Mouse (Mus musculus): ENCODE results near the gene Setd3. TPM values are rescaled to one million over a fixed set of nuclear protein-coding genes. Genes with fewer than 3 reads are reported as not detected.

Gene Setd3
- polyA plus RNA-seq (2014; fragmentation: Nextera tagmentation; extraction: Ambion mirVana), result 83.3 and 92.0 TPM in 2 replicates

DNA sequence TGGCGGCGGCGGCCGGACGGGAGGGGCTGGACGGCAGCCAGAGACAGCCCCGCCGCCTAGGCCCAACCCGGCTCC is at the start of gene Setd3:
Gene Setd3 (minus strand): TSS at position 69 of the 75 bp plus-strand sequence.
- no peaks in the 10 kb centered on the region for H3K9me3 ChIP-seq (ENCODE audit: control insufficient read depth, low read length)
- peak within 1 kb of the TSS; percentile 92 for H3K4me2 ChIP-seq
- H3K27ac ChIP-seq (ENCODE audit: low read depth, low read length), result peak within 1 kb of the TSS; percentile 57
- peaks cover 13% of the 10 kb centered on the region for H3K4me1 ChIP-seq (ENCODE audit: control insufficient read depth, insufficient read depth, low read length)
- WGBS, result 0% methylated on average over 5 of the region's 9 CpGs
- H3K27me3 ChIP-seq (ENCODE audit: control insufficient read depth, insufficient read depth, low read length), result no peaks in the 10 kb centered on the region
- H3K9ac ChIP-seq (ENCODE audit: low read length), result peak within 1 kb of the TSS; percentile 94
- peak within 1 kb of the TSS; percentile 99 for H3K4me3 ChIP-seq (ENCODE audit: low read depth, low read length)
- ATAC-seq (ENCODE audit: low FRiP score), result no peak
- no peaks in the 10 kb centered on the region for H3K36me3 ChIP-seq (ENCODE audit: control insufficient read depth, insufficient read depth, low read length)
- no peak for DNase-seq (ENCODE audit: low spot score, missing footprints)

DNA sequence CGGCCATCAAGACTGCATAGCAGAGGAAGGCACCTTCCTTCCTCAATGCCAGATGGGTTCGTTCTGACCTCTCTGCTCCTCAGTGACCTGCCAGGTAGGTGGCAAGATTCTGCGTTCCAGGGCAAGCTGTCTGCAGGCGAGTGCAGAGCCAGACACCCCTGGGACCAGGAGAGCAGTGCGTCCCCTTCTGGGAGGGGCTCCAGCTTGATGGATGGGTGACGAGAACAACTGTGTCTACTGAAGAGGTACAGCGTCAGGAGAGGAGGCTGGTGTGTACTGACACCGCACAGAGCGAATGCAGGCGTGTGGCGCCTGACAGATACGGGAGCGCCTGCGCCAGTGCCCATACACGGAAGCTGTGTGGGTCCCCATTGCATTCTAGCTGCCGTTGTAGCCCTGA is 48.4 kb upstream of the Setd3 start:
- ATAC-seq (ENCODE audit: low FRiP score), result no peak
- no peak for DNase-seq (ENCODE audit: low spot score, missing footprints)
- peaks cover 41% of the 10 kb centered on the region for H3K4me1 ChIP-seq (ENCODE audit: control insufficient read depth, insufficient read depth, low read length)
- no peak overlapping the region for H3K4me3 ChIP-seq (ENCODE audit: low read depth, low read length)
- no peak overlapping the region for H3K9ac ChIP-seq (ENCODE audit: low read length)
- H3K36me3 ChIP-seq (ENCODE audit: control insufficient read depth, insufficient read depth, low read length), result no peaks in the 10 kb centered on the region
- 85% methylated on average over 16 of the region's 16 CpGs for WGBS
- no peaks in the 10 kb centered on the region for H3K9me3 ChIP-seq (ENCODE audit: control insufficient read depth, low read length)
- no peak overlapping the region for H3K27ac ChIP-seq (ENCODE audit: low read depth, low read length)
- H3K27me3 ChIP-seq (ENCODE audit: control insufficient read depth, insufficient read depth, low read length), result no peaks in the 10 kb centered on the region
- H3K4me2 ChIP-seq, result no peak overlapping the region

DNA sequence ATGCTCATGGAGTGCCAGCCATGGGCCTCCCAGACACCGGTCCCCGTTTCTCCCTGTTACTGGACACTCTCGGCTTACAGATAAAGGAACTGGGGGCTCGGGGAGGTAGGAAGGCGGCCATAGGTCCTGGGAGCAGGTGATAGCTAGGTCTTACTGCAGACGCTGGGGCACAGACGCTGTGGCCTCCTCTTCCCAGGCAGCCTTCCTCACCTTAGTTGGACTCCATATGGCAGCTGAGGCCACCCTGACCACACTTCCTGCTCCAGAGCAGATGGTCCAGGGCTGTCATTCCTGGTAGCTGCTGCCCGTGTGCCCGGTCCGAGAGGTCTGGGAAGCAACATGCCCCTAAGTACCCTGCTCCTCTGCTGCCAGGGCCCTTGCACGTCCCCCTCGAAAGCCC is 47.8 kb upstream of the Setd3 start:
- Histone ChIP-seq H3K4me2 (no peak overlapping the region), H3K4me1 (ENCODE audit: control insufficient read depth, insufficient read depth, low read length) (peaks cover 38% of the 10 kb centered on the region), H3K9ac (ENCODE audit: low read length) (no peak overlapping the region), H3K27me3 (ENCODE audit: control insufficient read depth, insufficient read depth, low read length) (no peaks in the 10 kb centered on the region), H3K4me3 (ENCODE audit: low read depth, low read length) (no peak overlapping the region), H3K36me3 (ENCODE audit: control insufficient read depth, insufficient read depth, low read length) (no peaks in the 10 kb centered on the region), H3K9me3 (ENCODE audit: control insufficient read depth, low read length) (no peaks in the 10 kb centered on the region), H3K27ac (ENCODE audit: low read depth, low read length) (no peak overlapping the region)
- no peak for ATAC-seq (ENCODE audit: low FRiP score)
- WGBS, result 88% methylated on average over 12 of the region's 12 CpGs
- DNase-seq (ENCODE audit: low spot score, missing footprints), result peak; percentile 73

DNA sequence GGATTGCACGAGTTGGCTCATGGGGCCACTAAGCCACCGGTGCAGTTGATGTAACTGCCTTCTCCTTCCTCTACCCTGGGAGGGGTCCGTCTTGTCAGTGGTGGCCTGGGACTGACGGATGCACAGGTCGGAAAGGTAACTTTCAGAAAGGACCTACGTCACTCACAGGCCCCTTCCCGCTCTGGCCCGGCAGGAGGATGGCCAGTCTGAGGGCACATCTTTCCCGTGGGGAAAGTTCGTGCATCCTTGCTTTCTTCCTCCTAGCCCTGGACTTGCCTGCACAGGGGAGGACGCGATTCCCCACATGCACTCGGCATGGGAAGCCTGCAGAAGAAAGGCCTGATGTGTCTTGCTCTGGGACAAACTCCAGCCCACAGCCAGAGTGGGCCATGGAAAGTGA is 47.1 kb upstream of the Setd3 start:
- H3K9ac ChIP-seq (ENCODE audit: low read length), result no peak overlapping the region
- no peaks in the 10 kb centered on the region for H3K9me3 ChIP-seq (ENCODE audit: control insufficient read depth, low read length)
- H3K4me2 ChIP-seq, result no peak overlapping the region
- no peaks in the 10 kb centered on the region for H3K36me3 ChIP-seq (ENCODE audit: control insufficient read depth, insufficient read depth, low read length)
- no peaks in the 10 kb centered on the region for H3K27me3 ChIP-seq (ENCODE audit: control insufficient read depth, insufficient read depth, low read length)
- no peak overlapping the region for H3K27ac ChIP-seq (ENCODE audit: low read depth, low read length)
- no peak for ATAC-seq (ENCODE audit: low FRiP score)
- 82% methylated on average over 13 of the region's 13 CpGs for WGBS
- peaks cover 31% of the 10 kb centered on the region for H3K4me1 ChIP-seq (ENCODE audit: control insufficient read depth, insufficient read depth, low read length)
- DNase-seq (ENCODE audit: low spot score, missing footprints), result peak; percentile 72
- H3K4me3 ChIP-seq (ENCODE audit: low read depth, low read length), result no peak overlapping the region

DNA sequence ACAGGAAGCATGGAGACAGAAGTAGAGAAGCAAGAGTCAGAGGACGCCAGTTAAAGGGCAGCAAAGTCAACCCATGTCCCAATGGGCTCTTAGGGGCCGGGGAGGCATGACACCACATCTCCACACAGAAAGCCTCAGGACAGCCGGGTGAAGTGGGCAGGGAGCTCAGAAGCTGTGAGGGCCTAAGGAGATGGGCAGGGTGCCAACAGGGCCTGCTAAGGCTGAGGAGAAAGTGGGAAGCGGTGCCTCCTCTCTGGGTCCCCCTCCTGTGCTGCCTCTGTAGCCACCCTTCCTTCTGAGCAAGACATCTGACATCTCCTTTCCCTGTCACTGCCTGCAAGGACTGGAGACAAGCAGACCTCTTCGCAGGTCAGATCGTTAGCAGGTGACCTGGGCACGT is 46.7 kb upstream of the Setd3 start:
- Histone ChIP-seq H3K9me3 (ENCODE audit: control insufficient read depth, low read length) (no peaks in the 10 kb centered on the region), H3K4me1 (ENCODE audit: control insufficient read depth, insufficient read depth, low read length) (peaks cover 32% of the 10 kb centered on the region), H3K9ac (ENCODE audit: low read length) (no peak overlapping the region), H3K4me3 (ENCODE audit: low read depth, low read length) (no peak overlapping the region), H3K27me3 (ENCODE audit: control insufficient read depth, insufficient read depth, low read length) (no peaks in the 10 kb centered on the region), H3K36me3 (ENCODE audit: control insufficient read depth, insufficient read depth, low read length) (no peaks in the 10 kb centered on the region), H3K4me2 (no peak overlapping the region), H3K27ac (ENCODE audit: low read depth, low read length) (no peak overlapping the region)
- ATAC-seq (ENCODE audit: low FRiP score) (no peak), DNase-seq (ENCODE audit: low spot score, missing footprints) (no peak)
- 87% methylated on average over 7 of the region's 7 CpGs for WGBS

DNA sequence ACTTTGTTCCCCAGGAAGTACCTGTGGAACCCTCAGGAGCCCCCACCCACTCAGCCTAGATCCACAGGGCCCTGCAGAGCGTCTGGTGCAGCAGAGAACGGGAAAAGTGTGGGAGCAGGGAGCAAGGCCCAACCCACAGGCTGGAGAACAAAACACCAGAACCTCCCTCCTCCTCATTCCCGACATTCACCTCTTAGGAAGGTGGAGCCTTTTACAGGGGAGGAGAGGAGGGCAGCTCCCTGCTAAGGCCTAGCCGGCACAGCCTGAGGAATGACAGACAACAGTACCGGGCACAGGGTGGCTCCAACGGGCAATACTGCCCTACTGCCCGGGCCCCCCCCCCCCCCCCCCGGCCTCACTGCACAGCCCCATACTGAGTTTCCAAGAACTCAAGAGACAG is 44.2 kb upstream of the Setd3 start:
- H3K4me1 ChIP-seq (ENCODE audit: control insufficient read depth, insufficient read depth, low read length), result peaks cover 31% of the 10 kb centered on the region
- peak; percentile 75 for DNase-seq (ENCODE audit: low spot score, missing footprints)
- no peak for ATAC-seq (ENCODE audit: low FRiP score)
- no peaks in the 10 kb centered on the region for H3K27me3 ChIP-seq (ENCODE audit: control insufficient read depth, insufficient read depth, low read length)
- no peak overlapping the region for H3K9ac ChIP-seq (ENCODE audit: low read length)
- H3K4me2 ChIP-seq, result no peak overlapping the region
- no peaks in the 10 kb centered on the region for H3K9me3 ChIP-seq (ENCODE audit: control insufficient read depth, low read length)
- no peaks in the 10 kb centered on the region for H3K36me3 ChIP-seq (ENCODE audit: control insufficient read depth, insufficient read depth, low read length)
- 28% methylated on average over 6 of the region's 8 CpGs for WGBS
- H3K4me3 ChIP-seq (ENCODE audit: low read depth, low read length), result no peak overlapping the region
- no peak overlapping the region for H3K27ac ChIP-seq (ENCODE audit: low read depth, low read length)

DNA sequence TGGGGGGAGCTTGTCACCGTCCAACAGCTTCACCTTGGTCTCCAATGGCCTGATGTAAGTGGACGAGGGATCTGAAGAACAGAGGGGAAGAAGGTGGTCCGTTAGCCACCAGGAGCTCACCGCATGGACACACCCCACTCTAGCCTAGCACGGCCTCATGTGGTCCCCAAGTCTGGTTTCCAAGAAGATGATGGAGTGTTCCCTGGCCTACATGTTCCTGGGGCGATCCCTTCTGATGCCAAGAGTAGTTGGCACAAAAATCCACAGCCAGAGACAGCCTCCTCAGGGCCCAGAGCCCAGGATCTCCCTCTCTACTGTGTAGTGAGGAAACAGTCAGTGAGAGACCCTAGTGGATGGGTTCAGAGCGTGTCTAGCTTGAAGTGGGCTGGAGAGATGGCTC is 42.6 kb upstream of the Setd3 start:
- WGBS, result 87% methylated on average over 7 of the region's 7 CpGs
- peaks cover 38% of the 10 kb centered on the region for H3K4me1 ChIP-seq (ENCODE audit: control insufficient read depth, insufficient read depth, low read length)

DNA sequence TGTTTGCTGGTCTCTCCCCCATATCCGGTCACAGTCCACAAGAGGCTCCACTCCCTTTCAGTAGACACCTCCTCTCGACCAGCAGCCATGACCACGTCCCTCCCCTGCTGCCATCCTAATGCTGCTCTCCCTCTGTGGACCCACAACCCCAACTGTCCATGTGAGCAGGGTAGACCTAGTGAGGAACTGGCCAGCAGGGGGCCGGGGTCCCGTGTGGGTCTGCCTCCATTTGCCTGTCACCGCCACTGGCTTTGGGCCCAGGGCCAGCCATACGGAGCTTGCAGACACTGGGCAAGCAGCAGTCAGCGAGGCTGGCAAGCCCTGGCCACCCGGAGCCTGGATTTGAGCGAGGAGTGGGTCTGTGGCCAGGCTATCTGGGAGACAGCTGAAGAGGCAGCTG is 42.1 kb upstream of the Setd3 start:
- 67% methylated on average over 10 of the region's 10 CpGs for WGBS
- Histone ChIP-seq H3K4me3 (ENCODE audit: low read depth, low read length) (no peak overlapping the region), H3K4me2 (no peak overlapping the region), H3K4me1 (ENCODE audit: control insufficient read depth, insufficient read depth, low read length) (peaks cover 42% of the 10 kb centered on the region), H3K9ac (ENCODE audit: low read length) (no peak overlapping the region), H3K27me3 (ENCODE audit: control insufficient read depth, insufficient read depth, low read length) (no peaks in the 10 kb centered on the region), H3K9me3 (ENCODE audit: control insufficient read depth, low read length) (no peaks in the 10 kb centered on the region), H3K27ac (ENCODE audit: low read depth, low read length) (no peak overlapping the region), H3K36me3 (ENCODE audit: control insufficient read depth, insufficient read depth, low read length) (no peaks in the 10 kb centered on the region)
- peak; percentile 16 for ATAC-seq (ENCODE audit: low FRiP score)
- DNase-seq (ENCODE audit: low spot score, missing footprints), result peak; percentile 91

More for the DNA sequence above, 42.6 kb upstream of the Setd3 start:
- H3K27ac ChIP-seq (ENCODE audit: low read depth, low read length), result no peak overlapping the region
- DNase-seq (ENCODE audit: low spot score, missing footprints), result no peak
- H3K4me2 ChIP-seq, result no peak overlapping the region
- no peaks in the 10 kb centered on the region for H3K36me3 ChIP-seq (ENCODE audit: control insufficient read depth, insufficient read depth, low read length)
- H3K9me3 ChIP-seq (ENCODE audit: control insufficient read depth, low read length), result no peaks in the 10 kb centered on the region
- H3K27me3 ChIP-seq (ENCODE audit: control insufficient read depth, insufficient read depth, low read length), result no peaks in the 10 kb centered on the region
- no peak overlapping the region for H3K4me3 ChIP-seq (ENCODE audit: low read depth, low read length)
- ATAC-seq (ENCODE audit: low FRiP score), result no peak
- H3K9ac ChIP-seq (ENCODE audit: low read length), result no peak overlapping the region

DNA sequence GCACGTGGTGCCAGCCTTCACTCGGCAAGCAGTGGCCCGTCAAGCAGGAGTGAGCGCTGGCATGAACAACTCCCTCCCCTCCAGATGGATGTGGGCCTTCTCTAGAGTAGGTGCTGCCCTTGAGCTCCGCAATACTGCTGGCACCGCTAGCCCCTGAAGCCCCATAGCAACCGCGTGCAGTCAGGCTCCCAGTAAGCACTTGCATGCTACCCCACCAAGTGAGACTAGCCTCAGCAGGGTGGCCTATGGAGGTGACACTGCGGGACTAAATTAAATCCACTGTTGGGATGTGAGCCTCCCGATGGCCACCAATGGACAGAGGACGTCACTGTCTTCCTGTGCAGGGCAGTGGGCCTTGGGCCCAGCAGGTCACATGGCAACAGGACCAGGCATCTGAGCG is 41.5 kb upstream of the Setd3 start:
- no peak overlapping the region for H3K27ac ChIP-seq (ENCODE audit: low read depth, low read length)
- H3K4me1 ChIP-seq (ENCODE audit: control insufficient read depth, insufficient read depth, low read length), result peaks cover 37% of the 10 kb centered on the region
- no peak overlapping the region for H3K4me2 ChIP-seq
- WGBS, result 72% methylated on average over 12 of the region's 12 CpGs
- no peak overlapping the region for H3K9ac ChIP-seq (ENCODE audit: low read length)
- 0 out of 2 replicates have a peak, but pooled peaks have one; percentile 5 for ATAC-seq (ENCODE audit: low FRiP score)
- no peaks in the 10 kb centered on the region for H3K36me3 ChIP-seq (ENCODE audit: control insufficient read depth, insufficient read depth, low read length)
- no peaks in the 10 kb centered on the region for H3K27me3 ChIP-seq (ENCODE audit: control insufficient read depth, insufficient read depth, low read length)
- peak; percentile 85 for DNase-seq (ENCODE audit: low spot score, missing footprints)
- H3K9me3 ChIP-seq (ENCODE audit: control insufficient read depth, low read length), result no peaks in the 10 kb centered on the region
- H3K4me3 ChIP-seq (ENCODE audit: low read depth, low read length), result no peak overlapping the region

All from midbrain, embryonic 11.5 days (tissue).